Mouse (Mus musculus): ENCODE measurements around the gene Syt16. TPM values are rescaled to one million over a fixed set of nuclear protein-coding genes. Genes with fewer than 3 reads are reported as not detected.

Gene Syt16
- polyA plus RNA-seq, 1 experiment from 2014 or later: 53.7 TPM

GRCm38 (mm10) chr12:74192552-74192951 lies 195.1 kb downstream of the Syt16 start:
- Histone ChIP-seq H3K4me3 (ENCODE audit: low read depth, low read length) (no peak overlapping the region), H3K4me1 (ENCODE audit: control insufficient read depth, insufficient read depth, low read length) (peaks cover 2% of the 10 kb centered on the region; the same call in 1 of the 2 replicates), H3K36me3 (ENCODE audit: control insufficient read depth, insufficient read depth, low read length) (no peaks in the 10 kb centered on the region), H3K4me2 (ENCODE audit: low read length) (no peak overlapping the region), H3K27ac (ENCODE audit: low read depth, low read length) (no peak overlapping the region), H3K27me3 (replicated peaks; ENCODE audit: control insufficient read depth, insufficient read depth, low read length) (no peaks in the 10 kb centered on the region), H3K9me3 (replicated peaks; ENCODE audit: control insufficient read depth, low read length) (no peaks in the 10 kb centered on the region), H3K9ac (ENCODE audit: low read length) (no peak overlapping the region)
- WGBS: 88% methylated on average over 4 of the region's 4 CpGs
- no peak for ATAC-seq
- DNase-seq (ENCODE audit: low spot score): no peak

DNA sequence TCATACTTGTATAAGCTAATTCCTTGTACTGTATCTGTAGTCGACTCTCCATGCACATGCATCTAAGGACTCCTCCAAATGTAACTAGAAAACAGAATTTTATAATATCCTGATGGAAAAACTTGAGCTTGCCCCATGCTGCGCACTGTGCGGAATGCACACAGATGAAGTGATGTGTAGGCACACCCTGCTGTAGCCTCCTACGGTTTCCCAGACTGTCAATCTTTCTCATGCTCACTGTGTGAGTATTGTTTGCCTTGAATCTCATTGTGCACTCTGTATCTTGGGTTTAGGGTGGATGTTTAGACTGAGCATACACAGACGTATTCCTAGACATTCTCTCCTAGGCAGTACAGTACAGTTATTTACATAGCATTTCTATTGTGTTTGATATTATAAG lies 203.9 kb downstream of the Syt16 start:
- DNase-seq (ENCODE audit: low spot score): no peak
- Histone ChIP-seq H3K9me3 (replicated peaks; ENCODE audit: control insufficient read depth, low read length) (no peaks in the 10 kb centered on the region), H3K4me1 (ENCODE audit: control insufficient read depth, insufficient read depth, low read length) (peaks cover 10% of the 10 kb centered on the region), H3K36me3 (ENCODE audit: control insufficient read depth, insufficient read depth, low read length) (no peaks in the 10 kb centered on the region), H3K4me3 (ENCODE audit: low read depth, low read length) (no peak overlapping the region), H3K9ac (ENCODE audit: low read length) (no peak overlapping the region), H3K27me3 (replicated peaks; ENCODE audit: control insufficient read depth, insufficient read depth, low read length) (no peaks in the 10 kb centered on the region), H3K27ac (ENCODE audit: low read depth, low read length) (no peak overlapping the region), H3K4me2 (ENCODE audit: low read length) (no peak overlapping the region)
- 72% methylated on average over 5 of the region's 5 CpGs for WGBS
- no peak for ATAC-seq

- Histone ChIP-seq H3K27ac (ENCODE audit: low read depth, low read length) (no peak overlapping the region), H3K27me3 (replicated peaks; ENCODE audit: control insufficient read depth, insufficient read depth, low read length) (no peaks in the 10 kb centered on the region), H3K4me1 (ENCODE audit: control insufficient read depth, insufficient read depth, low read length) (peaks cover 10% of the 10 kb centered on the region), H3K4me3 (ENCODE audit: low read depth, low read length) (no peak overlapping the region), H3K9me3 (replicated peaks; ENCODE audit: control insufficient read depth, low read length) (no peaks in the 10 kb centered on the region), H3K9ac (ENCODE audit: low read length) (no peak overlapping the region), H3K4me2 (ENCODE audit: low read length) (no peak overlapping the region), H3K36me3 (ENCODE audit: control insufficient read depth, insufficient read depth, low read length) (no peaks in the 10 kb centered on the region)
- 49% methylated on average over 6 of the region's 6 CpGs for whole genome bisulfite sequencing
- peak; percentile 83 for ATAC-seq
- DNase-seq (ENCODE audit: low spot score): peak; percentile 68
Observed at GRCm38 (mm10) chr12:74202431-74203042, 205.1 kb downstream of the Syt16 start.

DNA sequence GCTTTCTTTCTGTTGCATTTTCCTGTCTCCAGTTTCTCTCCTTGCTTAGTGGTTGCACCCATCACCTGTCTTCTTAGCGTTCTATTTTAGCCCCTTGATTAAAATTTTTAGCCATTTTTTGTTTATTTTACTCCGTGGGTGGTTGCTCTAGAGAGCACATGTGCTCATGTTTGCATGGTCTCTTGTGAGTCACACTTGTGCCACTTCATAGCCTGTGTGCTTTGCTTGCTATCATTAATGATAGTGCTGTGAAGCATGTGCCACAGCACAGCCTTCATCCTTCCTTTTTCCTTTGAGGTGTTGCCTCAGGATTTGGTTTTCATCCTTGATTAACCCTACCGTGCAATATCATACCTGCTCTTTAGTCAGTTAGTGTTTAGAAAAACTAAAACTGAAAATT lies 214.7 kb downstream of the Syt16 start:
- Histone ChIP-seq H3K4me1 (ENCODE audit: control insufficient read depth, insufficient read depth, low read length) (0 out of 2 replicates have a peak, but pooled peaks cover 3% of the 10 kb centered on the region), H3K9me3 (replicated peaks; ENCODE audit: control insufficient read depth, low read length) (no peaks in the 10 kb centered on the region), H3K4me2 (ENCODE audit: low read length) (no peak overlapping the region), H3K36me3 (ENCODE audit: control insufficient read depth, insufficient read depth, low read length) (no peaks in the 10 kb centered on the region), H3K9ac (ENCODE audit: low read length) (no peak overlapping the region), H3K27ac (ENCODE audit: low read depth, low read length) (no peak overlapping the region), H3K27me3 (replicated peaks; ENCODE audit: control insufficient read depth, insufficient read depth, low read length) (no peaks in the 10 kb centered on the region), H3K4me3 (ENCODE audit: low read depth, low read length) (no peak overlapping the region)
- ATAC-seq (no peak), DNase-seq (ENCODE audit: low spot score) (no peak)
- WGBS: 84% methylated on average over 3 of the region's 3 CpGs

DNA sequence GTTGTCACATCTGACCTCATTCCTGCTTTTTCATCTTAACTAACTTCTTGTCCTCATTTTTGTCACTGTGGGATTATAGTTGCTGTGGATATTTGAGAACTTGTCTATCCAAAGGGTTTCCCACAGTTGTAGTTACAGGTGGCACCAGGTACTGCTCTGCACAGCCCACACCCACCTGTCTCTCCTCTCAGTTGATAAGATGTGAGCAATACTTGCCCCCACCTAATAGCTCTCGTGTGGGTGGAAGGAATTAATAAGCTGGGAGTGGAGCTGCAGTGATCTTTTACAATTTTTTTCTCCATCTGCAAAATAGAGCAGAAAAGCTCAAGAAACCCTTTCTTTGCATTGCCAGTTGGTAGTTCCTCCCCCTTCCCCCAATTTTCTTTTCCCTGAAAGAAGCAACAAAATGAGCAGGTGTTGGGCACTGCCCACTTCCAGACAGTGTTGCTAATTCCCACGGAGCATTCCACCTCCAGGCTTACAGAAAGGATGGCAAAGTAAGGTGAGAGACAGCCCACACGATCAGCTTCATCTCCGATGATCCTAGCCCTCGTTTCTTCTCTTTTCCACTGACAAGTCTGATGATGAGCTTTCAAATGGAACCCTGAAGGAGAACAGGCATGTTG lies 218.8 kb downstream of the Syt16 start:
- Histone ChIP-seq H3K27ac (ENCODE audit: low read depth, low read length) (no peak overlapping the region), H3K4me3 (ENCODE audit: low read depth, low read length) (no peak overlapping the region), H3K4me2 (ENCODE audit: low read length) (no peak overlapping the region), H3K9me3 (replicated peaks; ENCODE audit: control insufficient read depth, low read length) (no peaks in the 10 kb centered on the region), H3K9ac (ENCODE audit: low read length) (no peak overlapping the region), H3K36me3 (ENCODE audit: control insufficient read depth, insufficient read depth, low read length) (no peaks in the 10 kb centered on the region), H3K27me3 (replicated peaks; ENCODE audit: control insufficient read depth, insufficient read depth, low read length) (no peaks in the 10 kb centered on the region), H3K4me1 (ENCODE audit: control insufficient read depth, insufficient read depth, low read length) (0 out of 2 replicates have a peak, but pooled peaks cover 3% of the 10 kb centered on the region)
- WGBS: 67% methylated on average over 5 of the region's 5 CpGs
- DNase-seq (ENCODE audit: low spot score) (no peak), ATAC-seq (no peak)

DNA sequence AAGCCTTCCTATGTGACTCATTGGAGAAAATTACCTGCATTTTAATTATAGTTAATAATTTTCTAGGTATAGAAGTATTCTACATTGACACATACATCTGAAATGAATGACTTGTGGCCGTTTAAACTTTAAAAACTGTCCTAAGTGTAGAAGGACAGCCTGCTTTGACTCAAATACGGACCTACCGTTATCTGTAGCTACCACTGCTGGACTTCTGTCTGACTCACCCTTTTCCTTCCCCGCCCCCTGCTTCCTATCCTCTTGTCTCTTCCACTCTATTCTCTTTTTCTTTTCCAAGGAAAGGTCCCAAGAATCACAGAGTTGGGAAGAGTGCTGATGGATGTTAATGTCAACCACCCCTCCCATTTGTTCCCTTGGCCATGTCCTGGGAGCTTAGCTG lies 222.4 kb downstream of the Syt16 start:
- ATAC-seq: no peak
- H3K27ac ChIP-seq (ENCODE audit: low read depth, low read length): no peak overlapping the region
- WGBS: 82% methylated on average over 4 of the region's 4 CpGs

DNA sequence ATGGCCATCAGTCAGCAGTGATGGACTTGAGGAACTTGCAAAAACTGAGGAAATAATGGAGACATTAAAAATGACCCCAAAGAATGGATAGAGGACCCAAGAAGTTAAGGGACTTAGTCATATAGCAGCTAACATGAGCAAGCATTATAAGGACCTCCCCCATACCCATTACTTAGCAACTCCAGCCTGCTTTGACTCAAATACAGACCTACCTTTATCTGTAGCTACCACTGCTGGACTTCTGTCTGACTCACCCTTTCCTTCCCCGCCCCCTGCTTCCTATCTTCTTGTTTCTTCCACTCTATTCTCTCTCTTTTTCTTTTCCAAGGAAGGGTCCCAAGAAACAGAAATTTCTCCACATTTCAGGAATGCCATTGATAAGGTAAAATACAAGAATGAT lies 223.2 kb downstream of the Syt16 start:
- no peak for DNase-seq (ENCODE audit: low spot score)
- no peak overlapping the region for H3K27ac ChIP-seq (ENCODE audit: low read depth, low read length)
- 85% methylated on average over 1 of the region's 1 CpGs for WGBS
- no peaks in the 10 kb centered on the region for H3K27me3 ChIP-seq (replicated peaks; ENCODE audit: control insufficient read depth, insufficient read depth, low read length)
- H3K4me1 ChIP-seq (ENCODE audit: control insufficient read depth, insufficient read depth, low read length): 0 out of 2 replicates have a peak, but pooled peaks cover 3% of the 10 kb centered on the region
- H3K4me3 ChIP-seq (ENCODE audit: low read depth, low read length): no peak overlapping the region
- H3K9me3 ChIP-seq (replicated peaks; ENCODE audit: control insufficient read depth, low read length): no peaks in the 10 kb centered on the region
- no peak overlapping the region for H3K9ac ChIP-seq (ENCODE audit: low read length)
- H3K4me2 ChIP-seq (ENCODE audit: low read length): no peak overlapping the region
- H3K36me3 ChIP-seq (ENCODE audit: control insufficient read depth, insufficient read depth, low read length): no peaks in the 10 kb centered on the region
- no peak for ATAC-seq

More for the DNA sequence above, 222.4 kb downstream of the Syt16 start:
- Histone ChIP-seq H3K4me3 (ENCODE audit: low read depth, low read length) (no peak overlapping the region), H3K27me3 (replicated peaks; ENCODE audit: control insufficient read depth, insufficient read depth, low read length) (no peaks in the 10 kb centered on the region), H3K4me1 (ENCODE audit: control insufficient read depth, insufficient read depth, low read length) (0 out of 2 replicates have a peak, but pooled peaks cover 3% of the 10 kb centered on the region), H3K36me3 (ENCODE audit: control insufficient read depth, insufficient read depth, low read length) (no peaks in the 10 kb centered on the region), H3K9me3 (replicated peaks; ENCODE audit: control insufficient read depth, low read length) (no peaks in the 10 kb centered on the region), H3K9ac (ENCODE audit: low read length) (no peak overlapping the region), H3K4me2 (ENCODE audit: low read length) (no peak overlapping the region)
- DNase-seq (ENCODE audit: low spot score): no peak

DNA sequence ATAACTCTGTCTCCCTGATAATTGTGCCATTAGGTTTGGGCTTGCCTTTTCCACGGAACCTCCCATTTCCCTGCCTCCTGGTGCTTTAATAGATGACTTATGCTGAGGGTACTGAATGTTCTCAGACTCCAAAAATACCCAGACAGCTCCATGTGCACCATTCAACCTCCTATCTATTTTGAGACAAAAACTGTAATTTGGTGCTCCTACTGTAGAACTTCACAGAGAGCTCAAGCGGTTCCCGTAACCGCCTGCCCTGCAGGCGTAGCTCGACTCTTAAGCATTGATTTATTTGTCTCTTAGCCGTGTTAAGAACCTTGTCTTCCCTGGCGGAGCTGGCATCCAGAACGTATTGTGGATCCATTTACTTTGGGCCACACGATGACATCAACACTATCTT lies 233.3 kb downstream of the Syt16 start:
- DNase-seq (ENCODE audit: low spot score): no peak
- Histone ChIP-seq H3K27ac (ENCODE audit: low read depth, low read length) (no peak overlapping the region), H3K9me3 (replicated peaks; ENCODE audit: control insufficient read depth, low read length) (no peaks in the 10 kb centered on the region), H3K4me2 (ENCODE audit: low read length) (no peak overlapping the region), H3K9ac (ENCODE audit: low read length) (no peak overlapping the region), H3K4me3 (ENCODE audit: low read depth, low read length) (no peak overlapping the region), H3K4me1 (ENCODE audit: control insufficient read depth, insufficient read depth, low read length) (no peaks in the 10 kb centered on the region), H3K27me3 (replicated peaks; ENCODE audit: control insufficient read depth, insufficient read depth, low read length) (no peaks in the 10 kb centered on the region), H3K36me3 (ENCODE audit: control insufficient read depth, insufficient read depth, low read length) (no peaks in the 10 kb centered on the region)
- ATAC-seq: no peak
- 79% methylated on average over 10 of the region's 10 CpGs for WGBS

GRCm38 (mm10) chr12:74232845-74233244 lies 235.4 kb downstream of the Syt16 start:
- Histone ChIP-seq H3K4me1 (ENCODE audit: control insufficient read depth, insufficient read depth, low read length) (no peaks in the 10 kb centered on the region), H3K4me2 (ENCODE audit: low read length) (no peak overlapping the region), H3K9ac (ENCODE audit: low read length) (no peak overlapping the region), H3K9me3 (replicated peaks; ENCODE audit: control insufficient read depth, low read length) (no peaks in the 10 kb centered on the region), H3K27ac (ENCODE audit: low read depth, low read length) (no peak overlapping the region), H3K27me3 (replicated peaks; ENCODE audit: control insufficient read depth, insufficient read depth, low read length) (no peaks in the 10 kb centered on the region), H3K36me3 (ENCODE audit: control insufficient read depth, insufficient read depth, low read length) (no peaks in the 10 kb centered on the region), H3K4me3 (ENCODE audit: low read depth, low read length) (no peak overlapping the region)
- ATAC-seq: no peak
- WGBS: 61% methylated on average over 1 of the region's 1 CpGs
- DNase-seq (ENCODE audit: low spot score): peak; percentile 48
